Mouse (Mus musculus) thymus, adult 2 months (tissue): ENCODE data around the gene Entpd2. TPM values are rescaled to one million over a fixed set of nuclear protein-coding genes. Genes with fewer than 3 reads are reported as not detected.

Source experiments
- DNase-seq: peaks from one replicate; pipeline ENCODE4 v3.0.0; 2021
- H3K27ac ChIP-seq: fragments of 200-500 bp; 2 replicates; pipeline ENCODE4 v1.5.1; 2012; ENCODE audit warnings: low read length, control low read depth; ENCODE audit not compliant: control insufficient read depth, insufficient read depth
- H3K27me3 ChIP-seq: fragments of 200-500 bp; 2 replicates; pipeline ENCODE4 v1.6.1; 2012; ENCODE audit warnings: mild to moderate bottlenecking, low read length, moderate library complexity, mixed read lengths; ENCODE audit not compliant: control insufficient read depth, insufficient read depth
- H3K36me3 ChIP-seq: fragments of 200-500 bp; 2 replicates; pipeline ENCODE4 v1.6.1; 2012; ENCODE audit warnings: mild to moderate bottlenecking, low read length, moderate library complexity; ENCODE audit not compliant: control insufficient read depth, insufficient read depth
- H3K4me1 ChIP-seq: fragments of 200-500 bp; replicated peaks from 2 replicates; pipeline ENCODE4 v1.6.1; 2012; ENCODE audit warnings: low read length; ENCODE audit not compliant: control insufficient read depth, insufficient read depth
- H3K4me3 ChIP-seq: fragments of 200-500 bp; 2 replicates; pipeline ENCODE4 v1.5.1; 2012; ENCODE audit warnings: mild to moderate bottlenecking, low read length, control low read depth, moderate library complexity; ENCODE audit not compliant: control insufficient read depth, insufficient read depth
- CTCF ChIP-seq: fragments of 200-500 bp; IDR thresholded peaks from 2 replicates; pipeline ENCODE4 v1.5.1; 2012; ENCODE audit warnings: mild to moderate bottlenecking, control low read depth, low read length, moderate library complexity, borderline replicate concordance; ENCODE audit not compliant: control insufficient read depth, poor library complexity, insufficient read depth; ENCODE audit errors: extremely low read depth
- POLR2A ChIP-seq: fragments of 200-500 bp; IDR thresholded peaks from 2 replicates; pipeline ENCODE4 v1.6.1; 2012; ENCODE audit warnings: mild to moderate bottlenecking, low read length, control low read depth, moderate library complexity; ENCODE audit not compliant: control insufficient read depth, poor library complexity, insufficient read depth; ENCODE audit errors: extremely low read depth
- WGBS: fragments of 180-500 bp; shearing (Covaris S2); methylation state at CpG from one replicate; pipeline ENCODE4 v1.1.7; 2018; 5-methylcytosine and 5-hydroxymethylcytosine counted together
- polyA plus RNA-seq: library from polyadenylated mRNA; depleted of rRNA; stranded (reverse); fragments of >200 nt; gene quantifications from 2 replicates; pipeline ENCODE4 v1.2.3, GENCODE M21; 2012

Gene Entpd2
- polyA plus RNA-seq, 1 experiment = 14.0 TPM

GRCm38 (mm10) chr2:25421896-25422295 is 26.2 kb downstream of the Entpd2 start:
- H3K27ac ChIP-seq = no peak overlapping the region
- 31% methylated on average over 3 of the region's 3 CpGs for WGBS
- H3K4me1 ChIP-seq = peaks cover 25% of the 10 kb centered on the region
- H3K27me3 ChIP-seq = no peaks in the 10 kb centered on the region
- no peak overlapping the region for H3K4me3 ChIP-seq
- peak; percentile 49 for DNase-seq
- TF ChIP-seq CTCF (0 out of 2 replicates have a peak, but pooled peaks have one; percentile 40), POLR2A (no peak)
- no peaks in the 10 kb centered on the region for H3K36me3 ChIP-seq

GRCm38 (mm10) chr2:25422587-25423410 is 27.1 kb downstream of the Entpd2 start, which contains the start of gene Fut7:
Gene Fut7, plus strand, starts transcription at chr2:25423267.
- DNase-seq = peak; percentile 35
- WGBS = 14% methylated on average over 17 of the region's 17 CpGs
- H3K27ac ChIP-seq = peak within 1 kb of the TSS; percentile 1; the same call in 1 of the 2 replicates
- TF ChIP-seq POLR2A = no peak
- TF ChIP-seq CTCF = 0 out of 2 replicates have a peak, but pooled peaks have one; percentile 30
- H3K36me3 ChIP-seq = no peaks in the 10 kb centered on the region
- H3K4me3 ChIP-seq = no peak within 1 kb of the TSS
- H3K27me3 ChIP-seq = no peaks in the 10 kb centered on the region
- peaks cover 25% of the 10 kb centered on the region for H3K4me1 ChIP-seq

- TF ChIP-seq CTCF = no peak
- TF ChIP-seq POLR2A = no peak
- H3K4me3 ChIP-seq = no peak overlapping the region
- peaks cover 29% of the 10 kb centered on the region for H3K4me1 ChIP-seq
- H3K27ac ChIP-seq = no peak overlapping the region
- no peak for DNase-seq
- 79% methylated on average over 1 of the region's 1 CpGs for WGBS
- H3K36me3 ChIP-seq = no peaks in the 10 kb centered on the region
- no peaks in the 10 kb centered on the region for H3K27me3 ChIP-seq
These were observed 28.0 kb downstream of the Entpd2 start for GRCm38 (mm10) chr2:25423626-25424025.

GRCm38 (mm10) chr2:25425481-25425880 is 29.8 kb downstream of the Entpd2 start:
- Histone ChIP-seq H3K27ac (no peak overlapping the region), H3K27me3 (no peaks in the 10 kb centered on the region), H3K36me3 (no peaks in the 10 kb centered on the region), H3K4me3 (no peak overlapping the region), H3K4me1 (peaks cover 39% of the 10 kb centered on the region)
- WGBS = 63% methylated on average over 27 of the region's 27 CpGs
- no peak for TF ChIP-seq POLR2A
- no peak for DNase-seq

GRCm38 (mm10) chr2:25426721-25427191 is 31.1 kb downstream of the Entpd2 start:
- TF ChIP-seq CTCF = peak; percentile 61; the same call in 1 of the 2 replicates
- TF ChIP-seq POLR2A = no peak
- H3K4me1 ChIP-seq = peaks cover 39% of the 10 kb centered on the region
- H3K36me3 ChIP-seq = no peaks in the 10 kb centered on the region
- no peaks in the 10 kb centered on the region for H3K27me3 ChIP-seq
- H3K4me3 ChIP-seq = no peak overlapping the region
- 4% methylated on average over 5 of the region's 5 CpGs for WGBS
- peak; percentile 60 for DNase-seq
- no peak overlapping the region for H3K27ac ChIP-seq

- WGBS = 89% methylated on average over 5 of the region's 5 CpGs
- DNase-seq = no peak
- Histone ChIP-seq H3K27me3 (no peaks in the 10 kb centered on the region), H3K4me1 (peaks cover 36% of the 10 kb centered on the region), H3K4me3 (no peak overlapping the region), H3K27ac (no peak overlapping the region), H3K36me3 (no peaks in the 10 kb centered on the region)
- TF ChIP-seq CTCF = no peak
- TF ChIP-seq POLR2A = no peak
These were observed 31.6 kb downstream of the Entpd2 start for GRCm38 (mm10) chr2:25427256-25427655.
